7 mouse cellular contexts compared by ENCODE assay signal in the genomic region with DNA sequence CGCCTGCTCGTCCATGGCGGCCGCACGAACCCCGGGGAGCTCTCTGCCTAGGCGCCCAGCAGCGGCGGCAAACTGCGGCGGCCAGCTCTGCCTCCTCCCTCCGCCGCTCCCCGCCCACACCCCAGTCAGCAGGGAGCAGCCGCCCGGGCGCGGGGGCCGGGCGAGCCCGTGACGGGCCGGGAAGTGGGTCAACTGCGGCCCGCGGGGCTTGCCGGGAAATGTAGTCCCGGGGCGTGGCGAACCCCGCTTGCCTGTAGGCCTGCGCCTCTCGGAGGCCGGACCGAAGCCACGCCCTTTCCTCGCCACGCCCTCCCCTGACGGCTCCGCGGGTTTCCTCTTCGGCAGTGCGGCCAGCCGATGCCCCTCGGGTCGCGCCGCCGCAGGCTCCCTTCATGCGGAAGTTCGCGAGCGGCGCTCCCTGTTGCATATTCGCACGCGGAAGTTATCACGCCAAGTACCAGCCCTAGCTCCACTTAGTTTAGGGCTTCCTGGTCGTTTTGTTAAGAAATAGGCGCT. TPM values are rescaled to one million over a fixed set of nuclear protein-coding genes. Genes with fewer than 3 reads are reported as not detected.
DNase-seq lines count a peak whose midpoint lies in the region; ATAC-seq and TF ChIP-seq lines count a peak whose summit lies in the region.

No protein-coding gene starts in this region.

- no peak for TF ChIP-seq CTCF in kidney, adult 2 months (conservative IDR thresholded peaks at IDR 0.05; ENCODE audit: insufficient read depth, insufficient read length, low read depth, low read length)
- no peak for TF ChIP-seq CTCF in spleen, adult 2 months (IDR thresholded peaks at IDR 0.05; ENCODE audit: extremely low read depth, insufficient read depth, insufficient read length, insufficient replicate concordance)

- ATAC-seq in embryonic facial prominence, embryonic 11.5 days (replicated peaks; ENCODE audit: insufficient number of reproducible peaks, low FRiP score, low TSS enrichment, low read depth), result peak; percentile 97
- ATAC-seq in limb, embryonic 12.5 days (ENCODE audit: insufficient number of reproducible peaks, insufficient read depth, low FRiP score, low TSS enrichment, low read depth), result peak; percentile 97
- peak; percentile 99 for ATAC-seq in midbrain, embryonic 15.5 days (replicated peaks)

- peak overlapping the region; percentile 87 for H3K4me3 ChIP-seq in embryonic facial prominence, embryonic 11.5 days (ENCODE audit: low read depth, low read length)
- peak overlapping the region; percentile 82 for H3K4me3 ChIP-seq in kidney, adult 2 months (ENCODE audit: insufficient read depth, low read depth, low read length)
- H3K4me3 ChIP-seq in limb, embryonic 12.5 days (replicated peaks), result peak overlapping the region; percentile 86
- H3K4me3 ChIP-seq in midbrain, embryonic 15.5 days, result peak overlapping the region; percentile 100
- H3K4me3 ChIP-seq in spleen, adult 2 months (ENCODE audit: extremely low read depth, insufficient read depth, insufficient read length), result peak overlapping the region; percentile 92

- peak; percentile 65 for TF ChIP-seq POLR2A in kidney, adult 2 months (IDR thresholded peaks at IDR 0.05; ENCODE audit: low read depth, low read length)
- TF ChIP-seq POLR2A in spleen, adult 2 months (IDR thresholded peaks at IDR 0.05; ENCODE audit: low read depth, low read length), result peak; percentile 83

- H3K27me3 ChIP-seq in embryonic facial prominence, embryonic 11.5 days (ENCODE audit: control insufficient read depth, insufficient read depth, low read length), result no peaks in the 10 kb centered on the region
- no peaks in the 10 kb centered on the region for H3K27me3 ChIP-seq in kidney, adult 2 months (replicated peaks; ENCODE audit: control insufficient read depth, insufficient read depth, low read length)
- no peaks in the 10 kb centered on the region for H3K27me3 ChIP-seq in limb, embryonic 12.5 days
- H3K27me3 ChIP-seq in midbrain, embryonic 15.5 days (replicated peaks), result no peaks in the 10 kb centered on the region
- no peaks in the 10 kb centered on the region for H3K27me3 ChIP-seq in spleen, adult 2 months (ENCODE audit: control insufficient read depth, insufficient read depth, low read length)

- WGBS in embryonic facial prominence, embryonic 11.5 days, result under 1% methylated on average over 56 of the region's 60 CpGs
- under 1% methylated on average over 60 of the region's 60 CpGs for WGBS in kidney, adult 2 months
- WGBS in limb, embryonic 12.5 days, result under 1% methylated on average over 52 of the region's 60 CpGs
- under 1% methylated on average over 59 of the region's 60 CpGs for WGBS in midbrain, embryonic 15.5 days
- under 1% methylated on average over 60 of the region's 60 CpGs for WGBS in spleen, adult 2 months

- H3K9me3 ChIP-seq in embryonic facial prominence, embryonic 11.5 days (replicated peaks; ENCODE audit: control insufficient read depth, low read length), result no peaks in the 10 kb centered on the region
- no peaks in the 10 kb centered on the region for H3K9me3 ChIP-seq in limb, embryonic 12.5 days
- H3K9me3 ChIP-seq in midbrain, embryonic 15.5 days, result no peaks in the 10 kb centered on the region

- H3K36me3 ChIP-seq in embryonic facial prominence, embryonic 11.5 days (replicated peaks; ENCODE audit: control insufficient read depth, insufficient read depth, low read depth, low read length), result no peaks in the 10 kb centered on the region
- no peaks in the 10 kb centered on the region for H3K36me3 ChIP-seq in kidney, adult 2 months (ENCODE audit: control insufficient read depth, insufficient read depth, low read length)
- H3K36me3 ChIP-seq in limb, embryonic 12.5 days, result no peaks in the 10 kb centered on the region
- H3K36me3 ChIP-seq in midbrain, embryonic 15.5 days (replicated peaks), result no peaks in the 10 kb centered on the region
- no peaks in the 10 kb centered on the region for H3K36me3 ChIP-seq in spleen, adult 2 months (ENCODE audit: control insufficient read depth, insufficient read depth, low read length)

- peak; percentile 100 for DNase-seq in adrenal gland, postnatal 14 days
- peak; percentile 98 for DNase-seq in embryonic facial prominence, embryonic 11.5 days (ENCODE audit: low spot score)
- peak; percentile 99 to 100 for DNase-seq in heart, adult 18-20 months
- peak; percentile 99 for DNase-seq in kidney, adult 2 months
- peak; percentile 96 to 100 for DNase-seq in spleen, adult 2 months (ENCODE audit: low read depth in 1 of 2, low spot score in 2 of 2)

- peak overlapping the region; percentile 82 for H3K27ac ChIP-seq in embryonic facial prominence, embryonic 11.5 days (replicated peaks; ENCODE audit: low read depth, low read length)
- peak overlapping the region; percentile 89 for H3K27ac ChIP-seq in kidney, adult 2 months (ENCODE audit: insufficient read depth, low read depth, low read length)
- H3K27ac ChIP-seq in limb, embryonic 12.5 days, result peak overlapping the region; percentile 92
- peak overlapping the region; percentile 89 for H3K27ac ChIP-seq in midbrain, embryonic 15.5 days
- peak overlapping the region; percentile 94 for H3K27ac ChIP-seq in spleen, adult 2 months (ENCODE audit: insufficient read depth, low read length)

- no peaks in the 10 kb centered on the region; the same call in 1 of the 2 replicates for H3K4me1 ChIP-seq in embryonic facial prominence, embryonic 11.5 days (ENCODE audit: control insufficient read depth, insufficient read depth, low read length)
- peaks cover 9% of the 10 kb centered on the region; the same call in 1 of the 2 replicates for H3K4me1 ChIP-seq in kidney, adult 2 months (ENCODE audit: control insufficient read depth, insufficient read depth, low read length)
- peaks cover 18% of the 10 kb centered on the region for H3K4me1 ChIP-seq in limb, embryonic 12.5 days (replicated peaks)
- peaks cover 27% of the 10 kb centered on the region for H3K4me1 ChIP-seq in midbrain, embryonic 15.5 days
- peaks cover 2% of the 10 kb centered on the region; the same call in 1 of the 2 replicates for H3K4me1 ChIP-seq in spleen, adult 2 months (ENCODE audit: control insufficient read depth, insufficient read depth, insufficient read length)

- peak overlapping the region; percentile 76 for H3K4me2 ChIP-seq in embryonic facial prominence, embryonic 11.5 days (ENCODE audit: low read depth, low read length)
- H3K4me2 ChIP-seq in limb, embryonic 12.5 days, result peak overlapping the region; percentile 82
- peak overlapping the region; percentile 70 for H3K4me2 ChIP-seq in midbrain, embryonic 15.5 days

- peak overlapping the region; percentile 94 for H3K9ac ChIP-seq in embryonic facial prominence, embryonic 11.5 days (replicated peaks; ENCODE audit: low read length)
- peak overlapping the region; percentile 85 for H3K9ac ChIP-seq in limb, embryonic 12.5 days (replicated peaks)
- peak overlapping the region; percentile 94 for H3K9ac ChIP-seq in midbrain, embryonic 15.5 days

RNA-seq across cellular contexts. Expression of gene Strn, which starts 0.5 kb away (rescaled TPM):
- total RNA-seq in adrenal gland, postnatal 14 days (2021), result 23.4 and 24.4 TPM in 2 replicates
- polyA plus RNA-seq in embryonic facial prominence, embryonic 11.5 days (2014; fragmentation: Nextera tagmentation; extraction: Ambion mirVana), result 5.8 TPM in 2 replicates
- 10 to 100 TPM; 22.5 to 23.0 TPM for total RNA-seq in heart, adult 18-20 months (2021)
- polyA plus RNA-seq in kidney, adult 2 months (2012; rRNA removed), result 6.4 and 6.5 TPM in 2 replicates
- polyA plus RNA-seq in limb, embryonic 12.5 days (2016; fragmentation: Nextera tagmentation; extraction: Ambion mirVana), result 6.1 and 6.7 TPM in 2 replicates
- 5.0 and 5.4 TPM in 2 replicates for polyA plus RNA-seq in midbrain, embryonic 15.5 days (2015; fragmentation: Nextera tagmentation; extraction: Ambion mirVana)
- 6.0 and 6.4 TPM in 2 replicates for polyA plus RNA-seq in spleen, adult 2 months (2012; rRNA removed)

Comparison
In these comparisons a context has a peak if more than half of its experiments do, and no peak if none do; other contexts are left out.
1. Peak in every context shown above with its lines: DNase-seq, ATAC-seq, H3K4me3 ChIP-seq and H3K27ac ChIP-seq.